Mouse (Mus musculus) cortical plate, adult 2 months (tissue): ENCODE measurements at regions not wholly inside any gene's neighbourhood (a gene's known extent, or its start where the extent isn't known, plus 50 kb on each side); places are given as distances from the start of the nearest gene placed in this dataset.

Source experiments
- CTCF ChIP-seq: fragments of 200-500 bp; IDR thresholded peaks from 2 replicates; pipeline ENCODE4 v1.5.1; 2011; ENCODE audit warnings: mild to moderate bottlenecking, control low read depth, low read length; ENCODE audit not compliant: insufficient read depth; ENCODE audit errors: extremely low read depth
- POLR2A ChIP-seq: fragments of 200-500 bp; IDR thresholded peaks from 2 replicates; pipeline ENCODE4 v1.6.1; 2011; ENCODE audit warnings: mild to moderate bottlenecking, low read length, control low read depth; ENCODE audit not compliant: insufficient read depth; ENCODE audit errors: extremely low read depth

- no peak for TF ChIP-seq CTCF
- TF ChIP-seq POLR2A, result no peak
Observed at GRCm38 (mm10) chr1:57218616-57219015, 158.8 kb upstream of the 1700066M21Rik start.
